Mouse (Mus musculus): ENCODE measurements around the gene Raver1. TPM values are rescaled to one million over a fixed set of nuclear protein-coding genes. Genes with fewer than 3 reads are reported as not detected.

The Raver1 gene
- polyA plus RNA-seq, 1 experiment from 2014 or later = 65.4 TPM

GRCm38 (mm10) chr9:21102076-21102475 is 10.3 kb upstream of the Raver1 start:
- H3K4me3 ChIP-seq = no peak overlapping the region
- H3K36me3 ChIP-seq = no peaks in the 10 kb centered on the region; the same call in 1 of the 2 replicates
- H3K4me2 ChIP-seq = no peak overlapping the region
- peaks cover 7% of the 10 kb centered on the region; the same call in 1 of the 2 replicates for H3K4me1 ChIP-seq
- no peak overlapping the region for H3K9ac ChIP-seq
- ATAC-seq (ENCODE audit: borderline replicate concordance, extremely low read depth, low FRiP score, low TSS enrichment) = no peak
- WGBS = 86% methylated on average over 2 of the region's 2 CpGs
- H3K9me3 ChIP-seq = no peaks in the 10 kb centered on the region
- no peaks in the 10 kb centered on the region for H3K27me3 ChIP-seq
- H3K27ac ChIP-seq = no peak overlapping the region

GRCm38 (mm10) chr9:21100447-21101161 is 8.8 kb upstream of the Raver1 start:
- ATAC-seq (ENCODE audit: borderline replicate concordance, extremely low read depth, low FRiP score, low TSS enrichment) = no peak
- Histone ChIP-seq H3K4me3 (no peak overlapping the region), H3K4me2 (no peak overlapping the region), H3K9me3 (no peaks in the 10 kb centered on the region), H3K36me3 (no peaks in the 10 kb centered on the region; the same call in 1 of the 2 replicates), H3K4me1 (peaks cover 7% of the 10 kb centered on the region; the same call in 1 of the 2 replicates), H3K27me3 (no peaks in the 10 kb centered on the region), H3K27ac (0 out of 2 replicates have a peak overlapping the region, but pooled peaks have one; percentile 25), H3K9ac (no peak overlapping the region)
- WGBS = 32% methylated on average over 15 of the region's 15 CpGs

GRCm38 (mm10) chr9:21097793-21098192 is 6.0 kb upstream of the Raver1 start:
- H3K4me1 ChIP-seq = 0 out of 2 replicates have a peak, but pooled peaks cover 3% of the 10 kb centered on the region
- H3K27ac ChIP-seq = no peak overlapping the region
- H3K36me3 ChIP-seq = no peaks in the 10 kb centered on the region
- H3K4me3 ChIP-seq = no peak overlapping the region
- H3K4me2 ChIP-seq = no peak overlapping the region
- H3K9ac ChIP-seq = no peak overlapping the region
- no peaks in the 10 kb centered on the region for H3K27me3 ChIP-seq
- no peak for ATAC-seq (ENCODE audit: borderline replicate concordance, extremely low read depth, low FRiP score, low TSS enrichment)
- 75% methylated on average over 8 of the region's 8 CpGs for WGBS
- no peaks in the 10 kb centered on the region for H3K9me3 ChIP-seq

- Histone ChIP-seq H3K9me3 (no peaks in the 10 kb centered on the region), H3K36me3 (no peaks in the 10 kb centered on the region), H3K27me3 (no peaks in the 10 kb centered on the region), H3K4me3 (no peak overlapping the region), H3K27ac (no peak overlapping the region), H3K4me2 (no peak overlapping the region), H3K9ac (no peak overlapping the region), H3K4me1 (peaks cover 7% of the 10 kb centered on the region)
- WGBS = 90% methylated on average over 4 of the region's 4 CpGs
- ATAC-seq (ENCODE audit: borderline replicate concordance, extremely low read depth, low FRiP score, low TSS enrichment) = no peak
These were observed 4.2 kb upstream of the Raver1 start for GRCm38 (mm10) chr9:21095958-21096357.

- no peak overlapping the region for H3K4me3 ChIP-seq
- no peaks in the 10 kb centered on the region for H3K9me3 ChIP-seq
- ATAC-seq (ENCODE audit: borderline replicate concordance, extremely low read depth, low FRiP score, low TSS enrichment) = no peak
- 93% methylated on average over 9 of the region's 9 CpGs for WGBS
- no peak overlapping the region for H3K9ac ChIP-seq
- no peak overlapping the region for H3K27ac ChIP-seq
- peaks cover 22% of the 10 kb centered on the region for H3K4me1 ChIP-seq
- peaks cover 20% of the 10 kb centered on the region for H3K36me3 ChIP-seq
- H3K4me2 ChIP-seq = no peak overlapping the region
- H3K27me3 ChIP-seq = no peaks in the 10 kb centered on the region
These were observed 1.6 kb upstream of the Raver1 start for GRCm38 (mm10) chr9:21093423-21093822.

GRCm38 (mm10) chr9:21090972-21091706 is 669 bp downstream of the Raver1 start:
- ATAC-seq (ENCODE audit: borderline replicate concordance, extremely low read depth, low FRiP score, low TSS enrichment) = no peak; the same call in 1 of the 2 replicates

GRCm38 (mm10) chr9:21090537-21090936 is 1.3 kb downstream of the Raver1 start:
- Histone ChIP-seq H3K27me3 (no peaks in the 10 kb centered on the region), H3K4me1 (peaks cover 23% of the 10 kb centered on the region), H3K27ac (no peak overlapping the region), H3K4me2 (peak overlapping the region; percentile 85), H3K9ac (peak overlapping the region; percentile 81), H3K4me3 (peak overlapping the region; percentile 71), H3K9me3 (no peaks in the 10 kb centered on the region), H3K36me3 (peaks cover 49% of the 10 kb centered on the region)
- no peak for ATAC-seq (ENCODE audit: borderline replicate concordance, extremely low read depth, low FRiP score, low TSS enrichment)
- 94% methylated on average over 1 of the region's 1 CpGs for WGBS

More at GRCm38 (mm10) chr9:21090972-21091706, 669 bp downstream of the Raver1 start:
- peaks cover 43% of the 10 kb centered on the region for H3K36me3 ChIP-seq
- H3K9ac ChIP-seq = peak overlapping the region; percentile 81
- peaks cover 23% of the 10 kb centered on the region for H3K4me1 ChIP-seq
- H3K9me3 ChIP-seq = no peaks in the 10 kb centered on the region
- WGBS = 1% methylated on average over 24 of the region's 24 CpGs
- peak overlapping the region; percentile 71 for H3K4me3 ChIP-seq
- H3K4me2 ChIP-seq = peak overlapping the region; percentile 85
- no peaks in the 10 kb centered on the region for H3K27me3 ChIP-seq
- peak overlapping the region; percentile 91 for H3K27ac ChIP-seq

- H3K9ac ChIP-seq = no peak overlapping the region
- H3K27me3 ChIP-seq = no peaks in the 10 kb centered on the region
- WGBS = 80% methylated on average over 3 of the region's 3 CpGs
- ATAC-seq (ENCODE audit: borderline replicate concordance, extremely low read depth, low FRiP score, low TSS enrichment) = no peak
- H3K36me3 ChIP-seq = peaks cover 92% of the 10 kb centered on the region
- H3K9me3 ChIP-seq = no peaks in the 10 kb centered on the region
- H3K4me3 ChIP-seq = no peak overlapping the region
- no peak overlapping the region for H3K27ac ChIP-seq
- no peak overlapping the region for H3K4me2 ChIP-seq
- H3K4me1 ChIP-seq = no peaks in the 10 kb centered on the region
These were observed 8.5 kb downstream of the Raver1 start for GRCm38 (mm10) chr9:21083324-21083723.

GRCm38 (mm10) chr9:21081127-21081526 is 10.7 kb downstream of the Raver1 start:
- no peaks in the 10 kb centered on the region for H3K4me1 ChIP-seq
- H3K27ac ChIP-seq = no peak overlapping the region
- H3K4me3 ChIP-seq = no peak overlapping the region
- H3K27me3 ChIP-seq = no peaks in the 10 kb centered on the region
- 82% methylated on average over 9 of the region's 9 CpGs for whole genome bisulfite sequencing
- H3K9ac ChIP-seq = no peak overlapping the region
- H3K9me3 ChIP-seq = no peaks in the 10 kb centered on the region
- H3K36me3 ChIP-seq = peaks cover 92% of the 10 kb centered on the region
- no peak for ATAC-seq (ENCODE audit: borderline replicate concordance, extremely low read depth, low FRiP score, low TSS enrichment)
- no peak overlapping the region for H3K4me2 ChIP-seq

- Histone ChIP-seq H3K9ac (no peak overlapping the region), H3K4me1 (peaks cover 10% of the 10 kb centered on the region), H3K9me3 (no peaks in the 10 kb centered on the region), H3K36me3 (peaks cover 56% of the 10 kb centered on the region), H3K4me2 (no peak overlapping the region), H3K27me3 (no peaks in the 10 kb centered on the region), H3K27ac (no peak overlapping the region), H3K4me3 (no peak overlapping the region)
- no peak for ATAC-seq (ENCODE audit: borderline replicate concordance, extremely low read depth, low FRiP score, low TSS enrichment)
- WGBS = 80% methylated on average over 3 of the region's 3 CpGs
These were observed 16.2 kb downstream of the Raver1 start for GRCm38 (mm10) chr9:21075625-21076024.

GRCm38 (mm10) chr9:21074173-21074572 is 17.6 kb downstream of the Raver1 start:
- Histone ChIP-seq H3K27me3 (no peaks in the 10 kb centered on the region), H3K4me2 (0 out of 2 replicates have a peak overlapping the region, but pooled peaks have one; percentile 88), H3K4me1 (peaks cover 10% of the 10 kb centered on the region), H3K4me3 (no peak overlapping the region), H3K9me3 (no peaks in the 10 kb centered on the region), H3K36me3 (peaks cover 42% of the 10 kb centered on the region), H3K27ac (peak overlapping the region; percentile 75; the same call in 1 of the 2 replicates), H3K9ac (no peak overlapping the region)
- ATAC-seq (ENCODE audit: borderline replicate concordance, extremely low read depth, low FRiP score, low TSS enrichment) = no peak
- 86% methylated on average over 1 of the region's 1 CpGs for WGBS
